Mouse (Mus musculus) megakaryocyte, embryonic 14.5 days (primary cell): ENCODE results near the gene Cgref1. TPM values are rescaled to one million over a fixed set of nuclear protein-coding genes. Genes with fewer than 3 reads are reported as not detected.
A peak's percentile ranks its signal among the peaks of the same experiment; 100 is the strongest.

ENCODE experiments used
- H3K27me3 ChIP-seq: replicated peaks from 2 replicates; pipeline ENCODE3; 2012; ENCODE audit warnings: inconsistent platforms
- H3K36me3 ChIP-seq: replicated peaks from 2 replicates; pipeline ENCODE3; 2012; ENCODE audit warnings: low read length, inconsistent platforms, mixed read lengths
- H3K4me1 ChIP-seq: 2 replicates; pipeline ENCODE4 v1.6.1; 2012; ENCODE audit warnings: inconsistent platforms
- H3K4me3 ChIP-seq: replicated peaks from 2 replicates; pipeline ENCODE3; 2012; ENCODE audit warnings: moderate library complexity, mild to moderate bottlenecking, inconsistent platforms
- H3K9me3 ChIP-seq: 2 replicates; pipeline ENCODE4 v1.6.1; 2012; ENCODE audit warnings: inconsistent platforms
- FLI1 ChIP-seq: IDR thresholded peaks from 2 replicates; pipeline ENCODE4 v1.6.1; 2012; ENCODE audit warnings: low read length, inconsistent platforms, mixed read lengths
- GATA1 ChIP-seq: IDR thresholded peaks from 3 replicates; pipeline ENCODE4 v1.6.1; 2012; ENCODE audit warnings: mixed read lengths, low read length, inconsistent platforms, borderline replicate concordance
- polyA plus RNA-seq: library from polyadenylated mRNA; stranded (reverse); fragments of >175 nt; gene quantifications from 2 replicates; pipeline ENCODE4 v1.2.3, GENCODE M21; 2012; ENCODE audit warnings: low replicate concordance; ENCODE audit not compliant: insufficient read depth

Gene Cgref1
- polyA plus RNA-seq, 1 experiment, result not detected

DNA sequence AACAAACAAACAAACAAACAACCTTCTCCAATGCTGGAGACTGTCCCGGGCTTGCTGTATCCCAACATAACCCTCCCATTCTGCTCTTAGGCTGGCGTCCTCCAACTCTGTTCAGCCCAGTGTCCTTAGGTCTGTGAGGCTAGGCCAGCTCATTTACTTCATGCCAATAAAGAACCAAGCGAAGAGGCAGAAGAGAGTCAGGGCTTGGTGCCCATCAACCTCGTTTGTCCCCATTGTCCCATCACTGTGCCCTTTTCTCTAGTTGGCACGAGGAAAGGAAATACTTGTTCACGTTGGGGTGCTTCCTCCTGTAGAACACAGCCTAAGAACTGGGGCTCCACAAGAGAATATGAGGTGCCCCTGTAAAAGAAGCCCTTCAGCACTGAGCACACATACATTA lies 6.3 kb upstream of the Cgref1 start:
- peaks cover 48% of the 10 kb centered on the region for H3K36me3 ChIP-seq
- H3K4me1 ChIP-seq, result peaks cover 56% of the 10 kb centered on the region
- peaks cover 4% of the 10 kb centered on the region for H3K27me3 ChIP-seq
- no peaks in the 10 kb centered on the region for H3K9me3 ChIP-seq
- TF ChIP-seq FLI1 (no peak), GATA1 (no peak)
- H3K4me3 ChIP-seq, result no peak overlapping the region

GRCm38 (mm10) chr5:30950922-30951321 lies 5.5 kb upstream of the Cgref1 start:
- peak overlapping the region; percentile 23 for H3K4me3 ChIP-seq
- peaks cover 54% of the 10 kb centered on the region for H3K4me1 ChIP-seq
- H3K9me3 ChIP-seq, result no peaks in the 10 kb centered on the region
- peaks cover 8% of the 10 kb centered on the region for H3K27me3 ChIP-seq
- H3K36me3 ChIP-seq, result peaks cover 45% of the 10 kb centered on the region
- TF ChIP-seq FLI1 (no peak), GATA1 (no peak)

DNA sequence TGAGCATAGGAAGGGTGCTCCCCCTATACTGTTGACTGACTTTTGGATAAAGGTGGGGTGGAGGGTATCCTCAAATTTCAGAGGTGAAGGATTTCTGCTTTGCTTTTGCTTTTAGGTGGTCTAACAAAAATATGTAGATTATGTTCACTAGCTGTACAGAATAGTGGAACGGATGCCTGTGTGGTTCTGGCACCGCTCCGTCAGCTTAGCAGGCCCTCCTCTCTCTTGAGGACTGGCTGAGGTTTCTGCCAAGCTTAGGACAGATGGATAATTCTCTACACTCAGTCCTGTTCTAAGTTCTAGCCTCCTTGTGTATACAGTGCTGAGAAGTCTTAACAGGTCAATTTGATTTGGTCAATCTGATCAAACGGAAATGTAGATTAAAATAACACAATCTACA lies 5.1 kb upstream of the Cgref1 start:
- H3K4me3 ChIP-seq, result peak overlapping the region; percentile 96
- TF ChIP-seq GATA1 (no peak), FLI1 (no peak)
- peaks cover 13% of the 10 kb centered on the region for H3K27me3 ChIP-seq
- H3K4me1 ChIP-seq, result peaks cover 55% of the 10 kb centered on the region
- no peaks in the 10 kb centered on the region for H3K9me3 ChIP-seq
- H3K36me3 ChIP-seq, result peaks cover 40% of the 10 kb centered on the region

DNA sequence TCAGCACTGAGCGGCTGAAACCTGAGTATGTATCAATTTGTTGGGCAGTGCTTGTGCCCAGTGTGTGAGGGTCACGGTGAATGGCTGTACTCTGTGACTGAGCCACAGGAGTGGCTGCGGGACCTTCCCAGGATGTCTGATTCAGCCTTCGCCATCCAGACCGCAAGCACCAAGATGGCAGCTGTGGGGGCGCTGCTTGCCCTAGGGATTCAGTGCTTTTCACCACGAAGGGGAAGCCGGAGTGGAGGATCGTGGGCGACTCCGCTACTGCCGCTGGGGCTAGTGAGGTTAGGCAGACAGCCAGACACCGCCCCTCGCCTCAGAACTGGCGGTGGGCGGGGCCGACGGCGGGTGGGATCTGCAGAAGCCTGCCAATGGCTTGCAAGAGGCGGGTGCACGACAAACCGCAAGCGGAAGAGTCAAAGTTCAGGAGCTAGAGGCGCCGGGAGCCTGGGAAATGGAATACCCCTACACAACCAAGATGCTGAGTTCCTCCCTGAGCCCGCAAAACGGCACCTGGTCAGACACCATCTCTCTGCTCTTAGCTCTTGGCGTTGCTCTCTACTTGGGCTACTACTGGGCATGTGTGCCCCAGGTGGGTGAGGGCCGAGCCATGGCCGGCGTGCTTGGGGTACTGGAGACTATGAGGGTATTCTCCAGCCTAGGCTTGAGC lies 4.4 kb upstream of the Cgref1 start:
- Histone ChIP-seq H3K36me3 (peaks cover 33% of the 10 kb centered on the region), H3K4me3 (peak overlapping the region; percentile 96), H3K4me1 (peaks cover 57% of the 10 kb centered on the region), H3K27me3 (peaks cover 19% of the 10 kb centered on the region), H3K9me3 (no peaks in the 10 kb centered on the region)
- no peak for TF ChIP-seq GATA1
- no peak for TF ChIP-seq FLI1

- peaks cover 57% of the 10 kb centered on the region for H3K4me1 ChIP-seq
- peak overlapping the region; percentile 96 for H3K4me3 ChIP-seq
- H3K27me3 ChIP-seq, result peaks cover 25% of the 10 kb centered on the region
- H3K36me3 ChIP-seq, result peaks cover 22% of the 10 kb centered on the region
- H3K9me3 ChIP-seq, result no peaks in the 10 kb centered on the region
- no peak for TF ChIP-seq GATA1
- no peak for TF ChIP-seq FLI1
These were observed 3.2 kb upstream of the Cgref1 start for GRCm38 (mm10) chr5:30948620-30949019.

DNA sequence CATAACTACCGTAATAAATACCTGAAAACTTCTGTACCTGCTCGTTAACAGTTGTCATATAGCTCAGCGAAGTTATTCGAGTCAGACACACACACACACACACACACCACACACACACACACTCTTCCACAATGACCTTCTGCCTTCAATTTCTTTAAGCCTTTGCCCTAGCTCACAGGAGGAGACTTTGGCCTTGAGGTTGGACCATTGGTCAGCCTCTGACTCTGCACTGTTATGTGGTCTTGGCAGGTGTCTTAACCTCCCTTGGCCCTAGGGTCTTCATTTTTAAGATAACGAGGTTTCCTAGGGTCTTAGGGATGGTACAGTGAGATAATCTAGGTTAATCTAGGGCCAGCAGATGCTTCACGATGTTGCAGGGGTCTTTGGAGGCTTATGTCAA lies 1.0 kb downstream of the Cgref1 start:
- H3K27me3 ChIP-seq, result peaks cover 36% of the 10 kb centered on the region
- peaks cover 22% of the 10 kb centered on the region for H3K4me1 ChIP-seq
- no peak for TF ChIP-seq FLI1
- no peaks in the 10 kb centered on the region for H3K9me3 ChIP-seq
- H3K4me3 ChIP-seq, result no peak overlapping the region
- no peaks in the 10 kb centered on the region for H3K36me3 ChIP-seq

GRCm38 (mm10) chr5:30943004-30943403 lies 2.4 kb downstream of the Cgref1 start:
- H3K4me3 ChIP-seq, result no peak overlapping the region
- H3K4me1 ChIP-seq, result peaks cover 14% of the 10 kb centered on the region
- TF ChIP-seq GATA1 (no peak), FLI1 (no peak)
- H3K27me3 ChIP-seq, result peaks cover 40% of the 10 kb centered on the region
- H3K36me3 ChIP-seq, result no peaks in the 10 kb centered on the region
- no peaks in the 10 kb centered on the region for H3K9me3 ChIP-seq

- Histone ChIP-seq H3K4me3 (no peak overlapping the region), H3K9me3 (no peaks in the 10 kb centered on the region), H3K27me3 (peaks cover 12% of the 10 kb centered on the region), H3K4me1 (peaks cover 9% of the 10 kb centered on the region; the same call in 1 of the 2 replicates), H3K36me3 (peaks cover 16% of the 10 kb centered on the region)
- TF ChIP-seq FLI1 (no peak), GATA1 (no peak)
These were observed 10.5 kb downstream of the Cgref1 start for GRCm38 (mm10) chr5:30934725-30935461.

GRCm38 (mm10) chr5:30933705-30934104 lies 11.7 kb downstream of the Cgref1 start:
- Histone ChIP-seq H3K9me3 (no peaks in the 10 kb centered on the region), H3K36me3 (peaks cover 24% of the 10 kb centered on the region), H3K4me1 (peaks cover 9% of the 10 kb centered on the region; the same call in 1 of the 2 replicates), H3K27me3 (peaks cover 12% of the 10 kb centered on the region), H3K4me3 (no peak overlapping the region)
- no peak for TF ChIP-seq FLI1
- TF ChIP-seq GATA1, result no peak

DNA sequence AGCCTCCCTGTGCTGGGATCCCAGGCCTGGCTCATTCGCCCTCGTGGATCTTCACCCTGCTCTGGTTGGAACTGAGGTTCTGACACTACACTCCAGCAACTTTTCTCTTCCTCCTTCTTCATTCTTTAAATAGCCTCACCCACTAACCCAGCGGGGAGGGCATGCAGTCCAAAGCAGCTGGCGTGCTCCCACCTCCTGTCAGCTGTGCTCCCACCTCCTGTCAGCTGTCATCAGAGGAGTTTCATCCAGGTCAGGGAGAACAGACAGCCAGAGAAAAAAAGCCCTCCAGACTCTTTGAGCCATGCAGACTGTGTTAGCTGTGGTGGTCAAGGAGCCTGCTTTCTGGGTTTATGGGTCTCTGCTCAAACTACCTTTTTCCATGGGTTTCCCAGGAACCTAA lies 14.0 kb downstream of the Cgref1 start:
- H3K27me3 ChIP-seq, result peaks cover 7% of the 10 kb centered on the region
- no peaks in the 10 kb centered on the region for H3K9me3 ChIP-seq
- H3K4me1 ChIP-seq, result peaks cover 30% of the 10 kb centered on the region
- no peak overlapping the region for H3K4me3 ChIP-seq
- TF ChIP-seq GATA1 (no peak), FLI1 (no peak)
- H3K36me3 ChIP-seq, result peaks cover 42% of the 10 kb centered on the region

- no peak overlapping the region for H3K4me3 ChIP-seq
- TF ChIP-seq FLI1 (no peak), GATA1 (no peak)
- H3K4me1 ChIP-seq, result peaks cover 33% of the 10 kb centered on the region
- no peaks in the 10 kb centered on the region for H3K9me3 ChIP-seq
- H3K36me3 ChIP-seq, result peaks cover 48% of the 10 kb centered on the region
- H3K27me3 ChIP-seq, result peaks cover 7% of the 10 kb centered on the region
These were observed 14.5 kb downstream of the Cgref1 start for GRCm38 (mm10) chr5:30930846-30931245.
